Mouse (Mus musculus): ENCODE data around the gene Gpr158. TPM values are rescaled to one million over a fixed set of nuclear protein-coding genes. Genes with fewer than 3 reads are reported as not detected.

Gene Gpr158
- not detected in 2 replicates for polyA plus RNA-seq (2015; fragmentation: Nextera tagmentation; extraction: Ambion mirVana)

DNA sequence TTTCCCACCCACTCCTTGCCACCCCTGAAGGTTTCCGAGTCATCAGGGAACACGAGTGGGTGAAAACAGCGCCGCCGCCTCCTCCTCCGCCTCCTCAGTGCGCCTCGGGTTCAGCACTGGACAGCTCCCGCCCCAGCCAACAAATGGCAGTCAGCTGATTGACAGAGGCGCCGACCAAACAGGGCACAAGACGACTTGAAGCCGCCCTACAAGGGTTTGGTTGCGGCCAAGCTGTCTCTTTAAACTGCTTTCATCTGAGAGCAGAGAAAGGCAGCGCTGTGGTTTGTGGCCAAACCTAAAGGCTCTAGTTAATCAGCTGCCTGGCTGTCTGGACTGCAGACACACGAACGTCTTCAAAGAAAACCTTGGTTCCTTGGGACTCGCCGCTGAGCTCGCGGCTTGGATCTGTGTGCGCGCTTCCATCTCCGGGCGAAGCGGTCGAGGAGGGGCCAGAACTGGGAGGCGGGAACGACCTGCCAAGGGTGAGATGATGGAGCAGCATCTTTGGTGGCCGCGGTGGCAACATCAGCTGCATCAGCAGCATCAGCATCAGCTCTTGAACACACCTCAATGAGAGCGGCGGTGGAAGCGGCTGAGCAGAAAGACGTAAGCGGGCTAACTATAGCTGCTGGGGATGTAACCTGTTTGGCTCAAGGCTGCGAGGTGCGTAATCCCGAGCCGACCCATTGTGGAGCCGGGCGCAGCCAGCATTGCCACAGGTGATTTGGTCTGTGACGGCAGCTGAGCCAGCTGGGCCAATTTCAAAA, at the start of gene Gpr158:
Gene Gpr158 (plus strand): TSS at position 198 of the 767 bp plus-strand sequence.
- ATAC-seq (ENCODE audit: extremely low read depth, insufficient number of reproducible peaks, low FRiP score, low TSS enrichment) = no peak
- 4% methylated on average over 43 of the region's 43 CpGs for WGBS

DNA sequence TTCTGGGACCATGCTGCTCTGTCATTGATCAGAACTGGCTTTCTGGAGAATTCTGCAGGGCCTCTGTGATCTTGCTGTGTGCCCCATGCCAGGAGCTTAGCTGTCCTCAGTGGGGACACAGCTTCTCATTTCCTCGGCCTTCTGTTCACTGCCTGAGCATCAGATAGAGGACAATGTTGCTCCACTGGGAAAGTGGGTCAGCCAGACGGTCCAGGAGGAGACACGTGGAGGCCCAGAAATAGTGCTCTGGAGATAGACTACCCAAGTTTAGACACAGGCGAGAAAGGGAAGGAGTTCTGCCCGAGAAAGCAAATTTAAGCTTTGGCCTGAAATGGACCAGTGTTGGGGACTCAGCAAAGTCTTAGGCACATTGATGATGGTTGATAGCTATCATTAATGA, 23.5 kb upstream of the Gpr158 start:
- no peaks in the 10 kb centered on the region for H3K27me3 ChIP-seq (replicated peaks)
- 57% methylated on average over 5 of the region's 5 CpGs for WGBS
- H3K9me3 ChIP-seq = no peaks in the 10 kb centered on the region
- no peak overlapping the region for H3K9ac ChIP-seq
- no peak overlapping the region for H3K4me2 ChIP-seq
- no peaks in the 10 kb centered on the region for H3K4me1 ChIP-seq
- H3K27ac ChIP-seq (replicated peaks) = no peak overlapping the region
- no peak overlapping the region for H3K4me3 ChIP-seq
- no peak for ATAC-seq (ENCODE audit: extremely low read depth, insufficient number of reproducible peaks, low FRiP score, low TSS enrichment)
- H3K36me3 ChIP-seq = no peaks in the 10 kb centered on the region

More for the DNA sequence above, at the start of gene Gpr158:
- H3K9ac ChIP-seq = no peak within 1 kb of the TSS
- H3K4me3 ChIP-seq = peak within 1 kb of the TSS; percentile 54
- H3K4me2 ChIP-seq = peak within 1 kb of the TSS; percentile 77
- peaks cover 4% of the 10 kb centered on the region; the same call in 1 of the 2 replicates for H3K4me1 ChIP-seq
- no peak within 1 kb of the TSS for H3K27ac ChIP-seq (replicated peaks)
- peaks cover 51% of the 10 kb centered on the region for H3K27me3 ChIP-seq (replicated peaks)
- no peaks in the 10 kb centered on the region for H3K9me3 ChIP-seq
- H3K36me3 ChIP-seq = no peaks in the 10 kb centered on the region

GRCm38 (mm10) chr2:21368351-21369170, 1.2 kb downstream of the Gpr158 start:
- 16% methylated on average over 44 of the region's 44 CpGs for WGBS
- no peak overlapping the region for H3K4me2 ChIP-seq
- H3K9me3 ChIP-seq = no peaks in the 10 kb centered on the region
- no peak for ATAC-seq (ENCODE audit: extremely low read depth, insufficient number of reproducible peaks, low FRiP score, low TSS enrichment)
- H3K36me3 ChIP-seq = no peaks in the 10 kb centered on the region
- no peak overlapping the region for H3K4me3 ChIP-seq
- no peak overlapping the region for H3K27ac ChIP-seq (replicated peaks)
- no peak overlapping the region for H3K9ac ChIP-seq
- peaks cover 4% of the 10 kb centered on the region; the same call in 1 of the 2 replicates for H3K4me1 ChIP-seq
- H3K27me3 ChIP-seq (replicated peaks) = peaks cover 51% of the 10 kb centered on the region

GRCm38 (mm10) chr2:21369171-21369485, 1.8 kb downstream of the Gpr158 start:
- ATAC-seq (ENCODE audit: extremely low read depth, insufficient number of reproducible peaks, low FRiP score, low TSS enrichment) = no peak
- Histone ChIP-seq H3K27ac (replicated peaks) (no peak overlapping the region), H3K27me3 (replicated peaks) (peaks cover 51% of the 10 kb centered on the region), H3K4me2 (no peak overlapping the region), H3K9ac (no peak overlapping the region), H3K36me3 (no peaks in the 10 kb centered on the region), H3K9me3 (no peaks in the 10 kb centered on the region), H3K4me1 (peaks cover 4% of the 10 kb centered on the region; the same call in 1 of the 2 replicates), H3K4me3 (no peak overlapping the region)
- 41% methylated on average over 6 of the region's 6 CpGs for WGBS

DNA sequence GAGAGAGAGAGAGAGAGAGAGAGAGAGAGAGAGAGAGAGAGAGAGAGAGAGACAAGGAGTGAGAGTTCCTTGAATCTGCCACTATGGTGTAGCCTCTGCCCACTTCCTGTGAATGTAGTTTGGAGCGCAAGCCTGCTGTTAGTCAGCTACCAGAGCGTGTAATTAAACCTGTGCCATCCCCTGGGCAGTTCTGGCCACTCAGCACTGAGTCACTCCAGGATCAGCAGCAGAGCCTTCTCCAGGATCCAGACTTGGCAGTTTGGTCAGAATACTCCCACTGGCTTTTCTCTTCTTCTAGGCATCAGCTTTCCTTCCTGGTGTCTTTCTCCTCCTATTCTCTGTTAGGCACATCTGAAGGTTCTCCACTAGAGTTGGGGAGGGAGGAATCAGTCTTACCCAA, 2.2 kb downstream of the Gpr158 start:
- Histone ChIP-seq H3K4me3 (no peak overlapping the region), H3K27ac (replicated peaks) (no peak overlapping the region), H3K4me1 (peaks cover 4% of the 10 kb centered on the region; the same call in 1 of the 2 replicates), H3K4me2 (no peak overlapping the region), H3K27me3 (replicated peaks) (peaks cover 51% of the 10 kb centered on the region), H3K36me3 (no peaks in the 10 kb centered on the region), H3K9ac (no peak overlapping the region), H3K9me3 (no peaks in the 10 kb centered on the region)
- no peak for ATAC-seq (ENCODE audit: extremely low read depth, insufficient number of reproducible peaks, low FRiP score, low TSS enrichment)
- 64% methylated on average over 2 of the region's 2 CpGs for WGBS

GRCm38 (mm10) chr2:21379516-21379915, 12.2 kb downstream of the Gpr158 start:
- no peaks in the 10 kb centered on the region for H3K9me3 ChIP-seq
- H3K27ac ChIP-seq (replicated peaks) = no peak overlapping the region
- no peak for ATAC-seq (ENCODE audit: extremely low read depth, insufficient number of reproducible peaks, low FRiP score, low TSS enrichment)
- WGBS = 53% methylated on average over 2 of the region's 2 CpGs
- no peak overlapping the region for H3K4me3 ChIP-seq
- no peak overlapping the region for H3K9ac ChIP-seq
- no peak overlapping the region for H3K4me2 ChIP-seq
- no peaks in the 10 kb centered on the region for H3K4me1 ChIP-seq
- H3K27me3 ChIP-seq (replicated peaks) = no peaks in the 10 kb centered on the region
- no peaks in the 10 kb centered on the region for H3K36me3 ChIP-seq

DNA sequence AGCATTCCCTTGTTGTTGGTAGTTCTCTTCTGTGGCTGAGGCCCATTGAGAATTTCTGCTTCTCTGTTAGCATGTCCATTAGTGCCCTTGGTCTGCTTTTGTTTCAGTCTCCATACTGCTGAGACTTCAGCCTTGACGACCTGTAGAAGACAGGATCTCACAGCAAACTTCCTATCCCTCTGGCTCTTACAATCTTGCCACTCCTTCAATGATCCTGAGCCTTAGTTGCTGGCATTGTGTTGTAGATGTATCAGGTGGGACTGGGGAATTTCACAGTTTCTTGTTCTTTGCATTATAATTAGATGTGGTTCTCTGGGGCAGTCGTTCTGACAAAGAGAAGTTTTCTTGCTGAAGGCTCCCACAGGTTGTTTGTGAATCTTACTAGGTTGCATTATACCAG, 25.4 kb downstream of the Gpr158 start:
- Histone ChIP-seq H3K27me3 (replicated peaks) (no peaks in the 10 kb centered on the region), H3K4me1 (no peaks in the 10 kb centered on the region), H3K9me3 (no peaks in the 10 kb centered on the region), H3K4me2 (no peak overlapping the region), H3K27ac (replicated peaks) (no peak overlapping the region), H3K36me3 (no peaks in the 10 kb centered on the region), H3K4me3 (no peak overlapping the region), H3K9ac (no peak overlapping the region)
- ATAC-seq (ENCODE audit: extremely low read depth, insufficient number of reproducible peaks, low FRiP score, low TSS enrichment) = no peak
- 11% methylated on average over 2 of the region's 2 CpGs for WGBS

GRCm38 (mm10) chr2:21397347-21397746, 30.0 kb downstream of the Gpr158 start:
- Histone ChIP-seq H3K9ac (no peak overlapping the region), H3K27ac (replicated peaks) (no peak overlapping the region), H3K27me3 (replicated peaks) (no peaks in the 10 kb centered on the region), H3K9me3 (no peaks in the 10 kb centered on the region), H3K4me2 (no peak overlapping the region), H3K4me1 (no peaks in the 10 kb centered on the region), H3K36me3 (no peaks in the 10 kb centered on the region), H3K4me3 (no peak overlapping the region)
- ATAC-seq (ENCODE audit: extremely low read depth, insufficient number of reproducible peaks, low FRiP score, low TSS enrichment) = no peak
- WGBS = 76% methylated on average over 12 of the region's 12 CpGs

DNA sequence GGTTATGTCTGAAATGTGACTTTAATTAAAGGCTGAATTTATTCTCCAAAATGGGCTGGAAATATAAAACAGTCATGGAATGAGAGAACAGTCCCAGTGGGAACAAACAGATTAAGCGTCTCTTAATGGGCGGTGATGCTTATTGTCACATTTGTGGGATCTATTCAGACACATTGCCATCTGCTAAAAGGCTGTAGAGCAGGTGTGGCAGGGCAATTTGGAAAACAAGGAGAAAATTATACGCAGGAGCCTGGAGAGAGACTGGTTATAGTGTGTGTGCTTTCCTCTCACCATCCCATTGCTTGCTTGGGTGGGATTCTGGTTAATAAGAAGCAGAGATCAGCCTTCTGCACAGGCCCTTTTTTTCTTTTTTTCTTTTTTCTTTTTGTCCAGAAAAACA, 32.3 kb downstream of the Gpr158 start:
- Histone ChIP-seq H3K27me3 (replicated peaks) (no peaks in the 10 kb centered on the region), H3K9me3 (no peaks in the 10 kb centered on the region), H3K4me3 (no peak overlapping the region), H3K4me2 (no peak overlapping the region), H3K4me1 (no peaks in the 10 kb centered on the region), H3K27ac (replicated peaks) (no peak overlapping the region), H3K36me3 (no peaks in the 10 kb centered on the region), H3K9ac (no peak overlapping the region)
- ATAC-seq (ENCODE audit: extremely low read depth, insufficient number of reproducible peaks, low FRiP score, low TSS enrichment) = no peak
- 80% methylated on average over 3 of the region's 3 CpGs for WGBS

- Histone ChIP-seq H3K27ac (replicated peaks) (no peak overlapping the region), H3K4me3 (no peak overlapping the region), H3K9ac (no peak overlapping the region), H3K4me1 (no peaks in the 10 kb centered on the region), H3K4me2 (no peak overlapping the region), H3K36me3 (no peaks in the 10 kb centered on the region), H3K9me3 (no peaks in the 10 kb centered on the region), H3K27me3 (replicated peaks) (no peaks in the 10 kb centered on the region)
- no peak for ATAC-seq (ENCODE audit: extremely low read depth, insufficient number of reproducible peaks, low FRiP score, low TSS enrichment)
- WGBS = 82% methylated on average over 3 of the region's 3 CpGs
Observed at GRCm38 (mm10) chr2:21405617-21406016, 38.3 kb downstream of the Gpr158 start.

DNA sequence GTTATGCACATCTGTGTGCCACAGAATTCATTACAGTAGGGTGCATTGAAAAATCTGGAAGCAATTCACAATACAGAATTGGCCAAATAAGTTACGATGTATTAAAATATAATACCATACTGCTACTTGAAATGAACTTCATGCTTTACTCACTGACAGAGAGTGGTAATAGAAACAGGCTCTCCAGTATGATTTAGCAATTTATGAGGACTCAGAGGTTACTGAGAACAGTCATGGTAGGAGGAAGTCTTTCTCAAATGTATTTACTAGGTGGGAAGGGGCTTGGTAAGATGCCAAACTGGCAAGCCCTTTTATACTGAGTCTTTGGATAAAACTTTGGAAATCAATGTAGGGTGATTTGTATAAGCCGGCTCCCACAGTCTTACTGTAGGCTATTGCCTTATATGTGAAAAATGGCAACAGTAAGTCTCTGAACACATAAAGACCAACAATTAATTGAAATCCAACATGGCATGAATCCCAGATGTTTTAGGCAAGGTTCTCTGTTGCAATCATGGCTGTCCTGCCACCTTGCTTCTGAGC, 40.2 kb downstream of the Gpr158 start:
- no peak overlapping the region for H3K4me2 ChIP-seq
- ATAC-seq (ENCODE audit: extremely low read depth, insufficient number of reproducible peaks, low FRiP score, low TSS enrichment) = no peak

More for the DNA sequence above, 40.2 kb downstream of the Gpr158 start:
- Histone ChIP-seq H3K9me3 (no peaks in the 10 kb centered on the region), H3K27me3 (replicated peaks) (no peaks in the 10 kb centered on the region), H3K27ac (replicated peaks) (no peak overlapping the region), H3K36me3 (no peaks in the 10 kb centered on the region), H3K4me3 (no peak overlapping the region), H3K9ac (no peak overlapping the region), H3K4me1 (no peaks in the 10 kb centered on the region)
- 87% methylated on average over 2 of the region's 2 CpGs for WGBS
